Mouse (Mus musculus): ENCODE measurements around the gene Gatd1.
A peak's percentile ranks its signal among the peaks of the same experiment; 100 is the strongest.

- TF ChIP-seq POLR2A (IDR thresholded peaks at IDR 0.05; ENCODE audit: control insufficient read depth, low read depth, low read length) (no peak), CTCF (IDR thresholded peaks at IDR 0.05; ENCODE audit: control insufficient read depth, insufficient read depth, insufficient replicate concordance, low read depth, low read length) (0 out of 2 replicates have a peak, but pooled peaks have one; percentile 18)
These were observed 2.4 kb upstream of the Gatd1 start for GRCm38 (mm10) chr7:141416144-141416841.
